Mouse (Mus musculus) spleen, postnatal 36 days (tissue): Measurements from ENCODE around the gene Elovl3.
A peak's percentile ranks its signal among the peaks of the same experiment; 100 is the strongest.
"Not testable (repeated sequence)": the region's sequence is repeated elsewhere in the genome, so short reads cannot be mapped to it uniquely, and the experiment has no call there.

Experiments used
- DNase-seq, 2 experiments: peaks; one replicate each; pipeline ENCODE4 v3.0.0; 2022; ENCODE audit warnings: low spot score in 2 of 2, mixed read lengths in 1 of 2

Elovl3 gene

GRCm38 (mm10) chr19:46135789-46136638 is 4.3 kb downstream of the Elovl3 start:
- peak; percentile 69 to 73 for DNase-seq

GRCm38 (mm10) chr19:46136639-46137580 is 5.2 kb downstream of the Elovl3 start:
- DNase-seq = peak; percentile 67 to 72

GRCm38 (mm10) chr19:46140324-46140723 is 8.6 kb downstream of the Elovl3 start:
- DNase-seq = no peak

GRCm38 (mm10) chr19:46141091-46141490 is 9.4 kb downstream of the Elovl3 start:
- DNase-seq = no peak

- DNase-seq = no peak
Measured at GRCm38 (mm10) chr19:46147511-46148371, 16.0 kb downstream of the Elovl3 start, which contains the start of gene Pitx3. Gene Pitx3 (minus strand): TSS chr19:46148326.

- peak; percentile 66 to 70 for DNase-seq
Measured at GRCm38 (mm10) chr19:46148372-46148760, 16.7 kb downstream of the Elovl3 start.

GRCm38 (mm10) chr19:46149091-46149490 is 17.4 kb downstream of the Elovl3 start:
- DNase-seq = no peak

- peak; percentile 96 for DNase-seq
Measured at GRCm38 (mm10) chr19:46152127-46152803, 20.6 kb downstream of the Elovl3 start, which contains the start of gene Gbf1. Gene Gbf1 (plus strand): TSS chr19:46152509.

GRCm38 (mm10) chr19:46165950-46166349 is 34.3 kb downstream of the Elovl3 start:
- no peak for DNase-seq

- not testable (repeated sequence) for DNase-seq
Measured at GRCm38 (mm10) chr19:46167169-46167568, 35.5 kb downstream of the Elovl3 start.

GRCm38 (mm10) chr19:46169396-46169795 is 37.7 kb downstream of the Elovl3 start:
- DNase-seq = no peak

- no peak for DNase-seq
Measured at GRCm38 (mm10) chr19:46169913-46170312, 38.2 kb downstream of the Elovl3 start.

- no peak for DNase-seq
Measured at GRCm38 (mm10) chr19:46172541-46172940, 40.8 kb downstream of the Elovl3 start.

- DNase-seq = no peak
Measured at GRCm38 (mm10) chr19:46175173-46175572, 43.5 kb downstream of the Elovl3 start.

- no peak for DNase-seq
Measured at GRCm38 (mm10) chr19:46177046-46177445, 45.3 kb downstream of the Elovl3 start.

- no peak for DNase-seq
Measured at GRCm38 (mm10) chr19:46180274-46180673, 48.6 kb downstream of the Elovl3 start.

- no peak for DNase-seq
Measured at GRCm38 (mm10) chr19:46182241-46182640, 50.5 kb downstream of the Elovl3 start.
